Mouse (Mus musculus): ENCODE data around the gene Taar2. TPM values are rescaled to one million over a fixed set of nuclear protein-coding genes. Genes with fewer than 3 reads are reported as not detected.

Gene Taar2
- not detected in 2 replicates for polyA plus RNA-seq (2015; fragmentation: Nextera tagmentation; extraction: Ambion mirVana)

- H3K4me2 ChIP-seq (ENCODE audit: low read depth, low read length): no peak within 1 kb of the TSS
- no peak within 1 kb of the TSS for H3K4me3 ChIP-seq (ENCODE audit: low read length)
- no peaks in the 10 kb centered on the region for H3K4me1 ChIP-seq (replicated peaks; ENCODE audit: control insufficient read depth, insufficient read depth, low read length)
- no peaks in the 10 kb centered on the region for H3K9me3 ChIP-seq (ENCODE audit: control insufficient read depth, low read length)
- ATAC-seq (ENCODE audit: low read depth): no peak
- 58% methylated on average over 6 of the region's 6 CpGs for WGBS
- no peak within 1 kb of the TSS for H3K9ac ChIP-seq (ENCODE audit: low read length)
- H3K36me3 ChIP-seq (ENCODE audit: control insufficient read depth, insufficient read depth, low read length): no peaks in the 10 kb centered on the region
- no peaks in the 10 kb centered on the region for H3K27me3 ChIP-seq (ENCODE audit: control insufficient read depth, insufficient read depth, low read depth, low read length)
- H3K27ac ChIP-seq (ENCODE audit: low read length): no peak within 1 kb of the TSS
Measured at GRCm38 (mm10) chr10:23938312-23938711, at the start of gene Taar2. Taar2 (plus strand) TSS chr10:23938572.

GRCm38 (mm10) chr10:23892987-23893386 is 45.4 kb upstream of the Taar2 start:
- WGBS: 67% methylated on average over 1 of the region's 1 CpGs
- no peak overlapping the region for H3K9ac ChIP-seq (ENCODE audit: low read length)
- H3K4me1 ChIP-seq (replicated peaks; ENCODE audit: control insufficient read depth, insufficient read depth, low read length): peaks cover 3% of the 10 kb centered on the region
- no peaks in the 10 kb centered on the region for H3K36me3 ChIP-seq (ENCODE audit: control insufficient read depth, insufficient read depth, low read length)
- ATAC-seq (ENCODE audit: low read depth): no peak
- H3K4me2 ChIP-seq (ENCODE audit: low read depth, low read length): no peak overlapping the region
- H3K27me3 ChIP-seq (ENCODE audit: control insufficient read depth, insufficient read depth, low read depth, low read length): no peaks in the 10 kb centered on the region
- no peak overlapping the region for H3K27ac ChIP-seq (ENCODE audit: low read length)
- H3K9me3 ChIP-seq (ENCODE audit: control insufficient read depth, low read length): no peaks in the 10 kb centered on the region
- H3K4me3 ChIP-seq (ENCODE audit: low read length): no peak overlapping the region

- Histone ChIP-seq H3K4me2 (ENCODE audit: low read depth, low read length) (peak within 1 kb of the TSS; percentile 74), H3K9ac (ENCODE audit: low read length) (peak within 1 kb of the TSS; percentile 58), H3K36me3 (ENCODE audit: control insufficient read depth, insufficient read depth, low read length) (no peaks in the 10 kb centered on the region), H3K4me3 (ENCODE audit: low read length) (peak within 1 kb of the TSS; percentile 46), H3K27ac (ENCODE audit: low read length) (no peak within 1 kb of the TSS; the same call in 1 of the 2 replicates), H3K9me3 (ENCODE audit: control insufficient read depth, low read length) (no peaks in the 10 kb centered on the region), H3K27me3 (ENCODE audit: control insufficient read depth, insufficient read depth, low read depth, low read length) (no peaks in the 10 kb centered on the region), H3K4me1 (replicated peaks; ENCODE audit: control insufficient read depth, insufficient read depth, low read length) (peaks cover 3% of the 10 kb centered on the region)
- no peak for ATAC-seq (ENCODE audit: low read depth)
- 15% methylated on average over 21 of the region's 21 CpGs for WGBS
Measured at GRCm38 (mm10) chr10:23894601-23895349, 43.6 kb upstream of the Taar2 start, which contains the start of gene Vnn1. Vnn1 (plus strand) TSS chr10:23894688.

GRCm38 (mm10) chr10:23895376-23895775 is 43.0 kb upstream of the Taar2 start:
- no peak for ATAC-seq (ENCODE audit: low read depth)
- no peak overlapping the region for H3K4me3 ChIP-seq (ENCODE audit: low read length)
- peaks cover 3% of the 10 kb centered on the region for H3K4me1 ChIP-seq (replicated peaks; ENCODE audit: control insufficient read depth, insufficient read depth, low read length)
- H3K27me3 ChIP-seq (ENCODE audit: control insufficient read depth, insufficient read depth, low read depth, low read length): no peaks in the 10 kb centered on the region
- H3K36me3 ChIP-seq (ENCODE audit: control insufficient read depth, insufficient read depth, low read length): no peaks in the 10 kb centered on the region
- no peaks in the 10 kb centered on the region for H3K9me3 ChIP-seq (ENCODE audit: control insufficient read depth, low read length)
- H3K9ac ChIP-seq (ENCODE audit: low read length): no peak overlapping the region
- no peak overlapping the region for H3K4me2 ChIP-seq (ENCODE audit: low read depth, low read length)
- 64% methylated on average over 7 of the region's 7 CpGs for WGBS
- no peak overlapping the region for H3K27ac ChIP-seq (ENCODE audit: low read length)

GRCm38 (mm10) chr10:23901119-23901518 is 37.3 kb upstream of the Taar2 start:
- no peak overlapping the region for H3K27ac ChIP-seq (ENCODE audit: low read length)
- H3K36me3 ChIP-seq (ENCODE audit: control insufficient read depth, insufficient read depth, low read length): no peaks in the 10 kb centered on the region
- no peaks in the 10 kb centered on the region for H3K9me3 ChIP-seq (ENCODE audit: control insufficient read depth, low read length)
- H3K4me2 ChIP-seq (ENCODE audit: low read depth, low read length): no peak overlapping the region
- H3K27me3 ChIP-seq (ENCODE audit: control insufficient read depth, insufficient read depth, low read depth, low read length): no peaks in the 10 kb centered on the region
- no peak overlapping the region for H3K4me3 ChIP-seq (ENCODE audit: low read length)
- no peak overlapping the region for H3K9ac ChIP-seq (ENCODE audit: low read length)
- 78% methylated on average over 3 of the region's 3 CpGs for WGBS
- no peaks in the 10 kb centered on the region for H3K4me1 ChIP-seq (replicated peaks; ENCODE audit: control insufficient read depth, insufficient read depth, low read length)
- ATAC-seq (ENCODE audit: low read depth): no peak

GRCm38 (mm10) chr10:23905661-23906060 is 32.7 kb upstream of the Taar2 start:
- Histone ChIP-seq H3K9me3 (ENCODE audit: control insufficient read depth, low read length) (no peaks in the 10 kb centered on the region), H3K27ac (ENCODE audit: low read length) (no peak overlapping the region), H3K36me3 (ENCODE audit: control insufficient read depth, insufficient read depth, low read length) (no peaks in the 10 kb centered on the region), H3K4me1 (replicated peaks; ENCODE audit: control insufficient read depth, insufficient read depth, low read length) (no peaks in the 10 kb centered on the region), H3K9ac (ENCODE audit: low read length) (no peak overlapping the region), H3K4me2 (ENCODE audit: low read depth, low read length) (no peak overlapping the region), H3K4me3 (ENCODE audit: low read length) (no peak overlapping the region), H3K27me3 (ENCODE audit: control insufficient read depth, insufficient read depth, low read depth, low read length) (no peaks in the 10 kb centered on the region)
- 81% methylated on average over 1 of the region's 1 CpGs for WGBS
- ATAC-seq (ENCODE audit: low read depth): no peak

GRCm38 (mm10) chr10:23920056-23920455 is 18.3 kb upstream of the Taar2 start, which contains the start of gene Taar1:
Taar1 (plus strand) TSS chr10:23920356.
- Histone ChIP-seq H3K27me3 (ENCODE audit: control insufficient read depth, insufficient read depth, low read depth, low read length) (no peaks in the 10 kb centered on the region), H3K4me2 (ENCODE audit: low read depth, low read length) (no peak within 1 kb of the TSS), H3K36me3 (ENCODE audit: control insufficient read depth, insufficient read depth, low read length) (no peaks in the 10 kb centered on the region), H3K4me3 (ENCODE audit: low read length) (no peak within 1 kb of the TSS), H3K27ac (ENCODE audit: low read length) (no peak within 1 kb of the TSS), H3K9me3 (ENCODE audit: control insufficient read depth, low read length) (no peaks in the 10 kb centered on the region), H3K4me1 (replicated peaks; ENCODE audit: control insufficient read depth, insufficient read depth, low read length) (no peaks in the 10 kb centered on the region), H3K9ac (ENCODE audit: low read length) (no peak within 1 kb of the TSS)
- 81% methylated on average over 4 of the region's 4 CpGs for WGBS
- ATAC-seq (ENCODE audit: low read depth): no peak

GRCm38 (mm10) chr10:23922468-23922867 is 15.9 kb upstream of the Taar2 start:
- Histone ChIP-seq H3K4me3 (ENCODE audit: low read length) (no peak overlapping the region), H3K4me1 (replicated peaks; ENCODE audit: control insufficient read depth, insufficient read depth, low read length) (no peaks in the 10 kb centered on the region), H3K9me3 (ENCODE audit: control insufficient read depth, low read length) (no peaks in the 10 kb centered on the region), H3K27ac (ENCODE audit: low read length) (no peak overlapping the region), H3K9ac (ENCODE audit: low read length) (no peak overlapping the region), H3K27me3 (ENCODE audit: control insufficient read depth, insufficient read depth, low read depth, low read length) (no peaks in the 10 kb centered on the region), H3K36me3 (ENCODE audit: control insufficient read depth, insufficient read depth, low read length) (no peaks in the 10 kb centered on the region), H3K4me2 (ENCODE audit: low read depth, low read length) (no peak overlapping the region)
- WGBS: 51% methylated on average over 3 of the region's 3 CpGs
- no peak for ATAC-seq (ENCODE audit: low read depth)

- H3K4me1 ChIP-seq (replicated peaks; ENCODE audit: control insufficient read depth, insufficient read depth, low read length): no peaks in the 10 kb centered on the region
- no peaks in the 10 kb centered on the region for H3K9me3 ChIP-seq (ENCODE audit: control insufficient read depth, low read length)
- H3K36me3 ChIP-seq (ENCODE audit: control insufficient read depth, insufficient read depth, low read length): no peaks in the 10 kb centered on the region
- H3K4me3 ChIP-seq (ENCODE audit: low read length): no peak overlapping the region
- no peak overlapping the region for H3K9ac ChIP-seq (ENCODE audit: low read length)
- no peak for ATAC-seq (ENCODE audit: low read depth)
- H3K4me2 ChIP-seq (ENCODE audit: low read depth, low read length): no peak overlapping the region
- no peak overlapping the region for H3K27ac ChIP-seq (ENCODE audit: low read length)
- no peaks in the 10 kb centered on the region for H3K27me3 ChIP-seq (ENCODE audit: control insufficient read depth, insufficient read depth, low read depth, low read length)
- 83% methylated on average over 2 of the region's 2 CpGs for WGBS
Measured at GRCm38 (mm10) chr10:23923941-23924340, 14.4 kb upstream of the Taar2 start.
